Mouse (Mus musculus): ENCODE measurements around the gene Ppp1r9b. TPM values are rescaled to one million over a fixed set of nuclear protein-coding genes. Genes with fewer than 3 reads are reported as not detected.
A peak's percentile ranks its signal among the peaks of the same experiment; 100 is the strongest.

Ppp1r9b gene
- polyA plus RNA-seq, 1 experiment: 29.4 TPM

DNA sequence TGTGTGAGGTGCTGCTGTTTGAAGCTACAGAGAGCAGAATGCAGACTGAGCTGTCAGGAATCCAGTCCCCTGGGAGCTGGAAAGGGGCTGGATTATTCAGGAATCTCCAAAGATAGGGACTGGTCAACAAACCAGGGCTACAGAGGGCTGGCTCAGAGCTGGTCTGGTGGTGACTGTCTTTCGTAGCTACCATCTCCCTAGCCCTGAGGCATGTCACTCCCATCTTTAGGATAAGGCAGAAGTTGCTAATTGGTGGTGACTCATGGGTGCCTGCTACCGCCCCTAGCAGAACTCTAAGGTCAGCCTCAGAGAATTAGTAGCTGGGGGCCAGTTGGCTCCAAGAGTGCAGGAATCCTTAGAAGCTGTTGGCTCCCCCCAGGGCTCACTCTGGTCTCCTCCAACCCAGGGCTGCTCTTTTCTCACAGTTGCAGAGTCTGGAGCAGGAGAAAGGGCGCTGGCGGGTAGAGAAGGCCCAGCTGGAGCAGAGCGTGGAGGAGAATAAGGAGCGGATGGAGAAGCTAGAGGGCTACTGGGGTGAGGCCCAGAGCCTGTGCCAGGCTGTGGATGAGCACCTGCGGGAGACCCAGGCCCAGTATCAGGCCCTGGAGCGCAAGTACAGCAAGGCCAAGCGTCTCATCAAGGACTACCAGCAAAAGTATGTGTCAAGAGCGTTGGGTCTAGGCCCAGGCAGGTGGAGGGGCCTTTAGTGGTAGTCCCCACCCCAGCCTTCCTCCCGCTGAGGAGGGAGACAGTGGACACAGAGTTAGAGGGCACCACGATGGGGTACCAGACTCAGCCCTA lies 13.5 kb downstream of the Ppp1r9b start:
- Histone ChIP-seq H3K36me3 (ENCODE audit: control insufficient read depth, insufficient read depth, low read length) (peaks cover 42% of the 10 kb centered on the region), H3K27ac (ENCODE audit: insufficient read depth, low read depth, low read length) (no peak overlapping the region), H3K4me1 (ENCODE audit: control insufficient read depth, insufficient read depth, insufficient read length, low read length) (peaks cover 19% of the 10 kb centered on the region), H3K4me3 (ENCODE audit: low read depth, low read length) (no peak overlapping the region), H3K27me3 (ENCODE audit: control insufficient read depth, insufficient read depth, low read length) (peaks cover 5% of the 10 kb centered on the region; the same call in 1 of the 2 replicates)
- WGBS: 86% methylated on average over 12 of the region's 12 CpGs
- TF ChIP-seq CTCF (IDR thresholded peaks at IDR 0.05; ENCODE audit: extremely low read depth, insufficient read length, insufficient replicate concordance, low read depth, low read length) (no peak), POLR2A (IDR thresholded peaks at IDR 0.05; ENCODE audit: low read depth, low read length) (no peak)

DNA sequence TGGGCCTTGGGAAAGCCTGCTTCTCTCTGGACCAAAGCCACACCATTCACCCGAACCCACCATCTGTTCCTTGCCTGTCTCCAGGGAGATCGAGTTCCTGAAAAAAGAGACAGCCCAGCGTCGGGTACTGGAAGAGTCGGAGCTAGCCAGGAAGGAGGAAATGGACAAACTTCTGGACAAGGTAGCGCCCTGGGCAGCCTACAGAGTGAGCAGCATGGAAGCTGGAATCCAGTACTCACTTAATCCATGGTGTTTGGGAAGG lies 14.0 kb downstream of the Ppp1r9b start:
- TF ChIP-seq CTCF (IDR thresholded peaks at IDR 0.05; ENCODE audit: extremely low read depth, insufficient read length, insufficient replicate concordance, low read depth, low read length): no peak
- no peak for TF ChIP-seq POLR2A (IDR thresholded peaks at IDR 0.05; ENCODE audit: low read depth, low read length)
- Histone ChIP-seq H3K27ac (ENCODE audit: insufficient read depth, low read depth, low read length) (no peak overlapping the region), H3K4me1 (ENCODE audit: control insufficient read depth, insufficient read depth, insufficient read length, low read length) (peaks cover 19% of the 10 kb centered on the region), H3K36me3 (ENCODE audit: control insufficient read depth, insufficient read depth, low read length) (peaks cover 40% of the 10 kb centered on the region), H3K4me3 (ENCODE audit: low read depth, low read length) (no peak overlapping the region), H3K27me3 (ENCODE audit: control insufficient read depth, insufficient read depth, low read length) (peaks cover 10% of the 10 kb centered on the region)
- 78% methylated on average over 6 of the region's 6 CpGs for WGBS

DNA sequence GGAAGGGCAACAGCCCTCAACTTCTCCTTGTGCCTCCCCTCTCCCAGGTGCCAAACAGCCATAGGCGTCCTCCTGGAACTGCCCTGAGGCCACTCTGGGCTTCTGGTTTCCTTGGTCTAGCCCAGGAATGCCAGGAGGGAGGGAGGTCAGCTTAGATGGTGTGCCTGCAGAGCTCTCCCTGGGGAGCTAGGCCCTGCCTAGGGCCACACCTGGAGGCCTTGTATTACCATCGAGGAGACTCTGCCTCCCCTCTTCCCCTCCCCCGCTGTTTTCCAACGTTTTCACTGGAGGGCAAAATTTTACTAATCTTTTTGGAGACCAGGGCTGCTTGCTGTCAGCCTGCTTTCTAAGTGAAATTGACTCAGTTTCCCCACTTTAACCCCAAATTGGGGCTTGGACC lies 15.2 kb downstream of the Ppp1r9b start:
- Histone ChIP-seq H3K36me3 (ENCODE audit: control insufficient read depth, insufficient read depth, low read length) (peaks cover 31% of the 10 kb centered on the region), H3K27ac (ENCODE audit: insufficient read depth, low read depth, low read length) (no peak overlapping the region), H3K4me1 (ENCODE audit: control insufficient read depth, insufficient read depth, insufficient read length, low read length) (peaks cover 10% of the 10 kb centered on the region; the same call in 1 of the 2 replicates), H3K27me3 (ENCODE audit: control insufficient read depth, insufficient read depth, low read length) (peaks cover 17% of the 10 kb centered on the region), H3K4me3 (ENCODE audit: low read depth, low read length) (no peak overlapping the region)
- TF ChIP-seq POLR2A (IDR thresholded peaks at IDR 0.05; ENCODE audit: low read depth, low read length) (no peak), CTCF (IDR thresholded peaks at IDR 0.05; ENCODE audit: extremely low read depth, insufficient read length, insufficient replicate concordance, low read depth, low read length) (no peak)
- WGBS: 44% methylated on average over 4 of the region's 4 CpGs

DNA sequence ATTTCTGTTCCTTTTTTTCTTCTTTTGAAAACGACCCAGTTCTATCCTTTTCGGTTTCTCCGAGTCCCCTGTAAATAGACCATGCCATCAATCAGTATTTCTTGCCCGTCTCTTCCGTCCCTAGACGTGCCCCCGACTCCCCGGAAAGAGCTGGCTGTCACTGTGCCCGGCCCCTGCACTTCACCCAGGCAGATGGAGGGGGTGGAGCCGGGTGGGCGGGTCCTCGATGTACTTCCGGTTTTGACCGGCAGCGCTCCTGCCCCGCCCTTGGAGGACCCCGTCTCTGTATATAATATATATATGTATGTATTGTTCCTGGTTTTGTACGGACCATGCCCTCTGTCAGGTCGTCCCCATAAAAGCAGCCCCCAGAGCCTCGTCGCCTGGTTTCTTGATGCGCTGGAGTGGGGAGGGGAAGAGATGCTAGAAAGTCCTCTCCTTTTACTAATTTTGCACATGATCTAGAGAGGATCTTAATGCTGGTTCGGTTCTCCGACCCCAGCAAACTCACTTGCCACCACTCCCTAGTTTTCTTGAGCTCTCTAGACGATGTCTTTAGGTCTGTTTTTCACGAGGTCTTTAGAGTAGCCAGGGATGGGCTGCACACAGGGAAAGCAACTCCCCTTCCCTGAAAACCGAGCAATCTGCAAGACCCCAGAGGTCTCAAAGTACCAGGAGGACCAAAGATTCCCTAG lies 15.8 kb downstream of the Ppp1r9b start:
- peak overlapping the region; percentile 70 for H3K4me3 ChIP-seq (ENCODE audit: low read depth, low read length)
- H3K27me3 ChIP-seq (ENCODE audit: control insufficient read depth, insufficient read depth, low read length): peaks cover 17% of the 10 kb centered on the region
- H3K36me3 ChIP-seq (ENCODE audit: control insufficient read depth, insufficient read depth, low read length): peaks cover 27% of the 10 kb centered on the region
- 2% methylated on average over 27 of the region's 27 CpGs for WGBS
- H3K27ac ChIP-seq (ENCODE audit: insufficient read depth, low read depth, low read length): no peak overlapping the region
- H3K4me1 ChIP-seq (ENCODE audit: control insufficient read depth, insufficient read depth, insufficient read length, low read length): peaks cover 9% of the 10 kb centered on the region; the same call in 1 of the 2 replicates
- TF ChIP-seq POLR2A (IDR thresholded peaks at IDR 0.05; ENCODE audit: low read depth, low read length) (no peak), CTCF (IDR thresholded peaks at IDR 0.05; ENCODE audit: extremely low read depth, insufficient read length, insufficient replicate concordance, low read depth, low read length) (peak; percentile 25; the same call in 1 of the 2 replicates)

DNA sequence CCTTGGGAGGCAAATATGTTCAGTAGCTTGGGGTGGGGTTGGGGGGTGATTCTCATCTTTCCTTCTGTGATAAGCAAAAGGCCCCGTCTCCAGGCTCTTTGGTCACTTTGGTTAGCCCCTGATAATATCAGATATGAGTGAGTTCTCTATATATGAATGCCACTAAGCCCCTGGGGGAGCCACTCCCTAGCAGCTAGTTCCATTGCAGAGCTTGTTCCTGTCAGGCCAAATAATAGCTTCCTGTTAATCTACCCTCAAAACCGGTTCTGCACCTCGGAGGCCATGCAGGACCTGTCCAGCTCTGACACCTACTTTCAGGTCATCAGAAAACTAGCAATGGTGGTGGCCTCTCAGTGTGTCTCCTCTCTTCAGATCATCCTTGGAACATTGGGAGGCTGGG lies 16.6 kb downstream of the Ppp1r9b start:
- Histone ChIP-seq H3K36me3 (ENCODE audit: control insufficient read depth, insufficient read depth, low read length) (peaks cover 19% of the 10 kb centered on the region), H3K4me1 (ENCODE audit: control insufficient read depth, insufficient read depth, insufficient read length, low read length) (peaks cover 9% of the 10 kb centered on the region; the same call in 1 of the 2 replicates), H3K27me3 (ENCODE audit: control insufficient read depth, insufficient read depth, low read length) (peaks cover 17% of the 10 kb centered on the region), H3K27ac (ENCODE audit: insufficient read depth, low read depth, low read length) (no peak overlapping the region), H3K4me3 (ENCODE audit: low read depth, low read length) (no peak overlapping the region)
- WGBS: 28% methylated on average over 3 of the region's 3 CpGs
- TF ChIP-seq POLR2A (IDR thresholded peaks at IDR 0.05; ENCODE audit: low read depth, low read length) (no peak), CTCF (IDR thresholded peaks at IDR 0.05; ENCODE audit: extremely low read depth, insufficient read length, insufficient replicate concordance, low read depth, low read length) (no peak)

DNA sequence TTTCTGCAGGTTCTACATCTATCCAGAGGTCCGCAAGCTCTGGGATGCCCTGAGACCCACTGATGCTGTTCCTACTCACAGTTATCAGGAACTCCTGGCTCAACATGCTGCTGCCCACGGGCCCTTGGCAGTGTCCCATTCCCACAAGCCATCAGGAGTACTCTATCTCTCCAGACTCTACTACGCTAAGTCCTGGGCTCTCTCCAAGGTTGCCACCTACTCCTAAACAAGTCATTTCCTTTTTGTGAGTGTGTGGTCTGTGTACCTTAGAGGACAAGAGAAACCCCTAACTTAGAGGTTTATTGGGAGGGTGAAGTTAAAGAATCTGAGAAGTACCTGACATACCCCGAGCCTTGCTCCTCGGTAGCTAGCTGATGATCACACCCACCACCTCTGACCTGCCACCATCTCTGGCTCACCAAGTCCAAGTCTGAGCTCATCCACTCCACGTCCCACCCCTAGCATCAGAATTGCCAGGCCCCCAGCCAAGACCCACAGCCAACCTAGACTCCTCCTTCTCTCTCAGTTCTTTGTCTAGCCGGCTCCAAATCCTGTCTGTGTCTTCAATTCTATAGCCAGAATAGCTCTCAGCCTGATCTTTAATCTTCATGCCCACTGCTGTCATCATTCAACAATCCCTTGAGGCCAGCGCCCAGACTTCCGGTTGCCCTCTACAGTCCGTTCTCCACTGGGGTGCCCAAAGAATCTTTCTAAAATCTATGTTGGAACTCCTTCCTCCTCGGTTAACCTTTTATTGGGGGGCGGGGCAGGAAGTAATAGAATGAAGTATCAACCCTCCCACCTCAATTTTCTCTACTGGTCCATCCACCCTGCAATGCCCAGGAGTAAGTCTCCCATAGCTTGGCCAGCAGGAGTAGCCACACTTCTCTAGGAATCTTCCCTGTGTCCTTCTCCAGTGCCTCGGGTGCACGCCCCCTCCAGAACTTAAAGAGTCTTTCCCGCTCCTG lies 18.1 kb downstream of the Ppp1r9b start:
- WGBS: 32% methylated on average over 15 of the region's 15 CpGs
- H3K27ac ChIP-seq (ENCODE audit: insufficient read depth, low read depth, low read length): no peak overlapping the region

More for the DNA sequence above, 18.1 kb downstream of the Ppp1r9b start:
- peaks cover 11% of the 10 kb centered on the region for H3K36me3 ChIP-seq (ENCODE audit: control insufficient read depth, insufficient read depth, low read length)
- peak overlapping the region; percentile 61 for H3K4me3 ChIP-seq (ENCODE audit: low read depth, low read length)
- TF ChIP-seq POLR2A (IDR thresholded peaks at IDR 0.05; ENCODE audit: low read depth, low read length) (no peak), CTCF (IDR thresholded peaks at IDR 0.05; ENCODE audit: extremely low read depth, insufficient read length, insufficient replicate concordance, low read depth, low read length) (no peak)
- H3K4me1 ChIP-seq (ENCODE audit: control insufficient read depth, insufficient read depth, insufficient read length, low read length): peaks cover 9% of the 10 kb centered on the region; the same call in 1 of the 2 replicates
- H3K27me3 ChIP-seq (ENCODE audit: control insufficient read depth, insufficient read depth, low read length): peaks cover 20% of the 10 kb centered on the region
